Mouse (Mus musculus): ENCODE data around the gene Fgl2.

Gene Fgl2

DNA sequence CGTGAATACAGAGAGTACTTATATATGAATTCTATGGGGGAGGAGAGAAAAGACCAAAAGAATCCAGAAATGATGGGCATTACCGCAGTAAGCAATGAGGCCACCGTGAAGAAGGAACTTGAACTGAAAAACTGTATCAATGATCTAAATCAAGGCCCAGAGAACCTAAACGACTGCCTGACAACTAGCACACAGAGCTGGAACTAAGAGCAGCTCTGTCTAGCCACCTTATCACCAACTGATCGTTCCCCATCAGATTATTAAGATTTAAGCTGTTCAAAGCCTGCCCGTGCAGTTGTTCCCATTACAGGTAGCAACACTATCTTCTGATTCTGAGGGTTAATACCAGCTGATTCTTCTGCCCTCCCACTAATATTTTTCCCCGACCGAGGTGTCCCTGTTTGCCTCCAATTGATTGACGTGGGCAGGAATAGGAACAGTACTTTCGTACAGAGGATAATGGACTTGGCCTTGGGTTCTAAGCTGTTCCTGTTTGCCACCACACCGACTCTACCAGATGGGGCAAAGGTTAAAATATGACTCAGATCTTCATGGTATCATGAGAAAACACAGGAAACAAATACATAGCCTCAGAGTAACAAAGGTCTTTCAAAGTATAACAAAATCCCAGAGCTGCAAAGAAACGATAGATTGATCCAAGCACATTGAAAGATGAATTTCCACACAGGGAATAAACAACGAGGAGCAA, 12.0 kb downstream of the Fgl2 start:
- in situ Hi-C loops (cut with MseI, MboI) = no loop called here

DNA sequence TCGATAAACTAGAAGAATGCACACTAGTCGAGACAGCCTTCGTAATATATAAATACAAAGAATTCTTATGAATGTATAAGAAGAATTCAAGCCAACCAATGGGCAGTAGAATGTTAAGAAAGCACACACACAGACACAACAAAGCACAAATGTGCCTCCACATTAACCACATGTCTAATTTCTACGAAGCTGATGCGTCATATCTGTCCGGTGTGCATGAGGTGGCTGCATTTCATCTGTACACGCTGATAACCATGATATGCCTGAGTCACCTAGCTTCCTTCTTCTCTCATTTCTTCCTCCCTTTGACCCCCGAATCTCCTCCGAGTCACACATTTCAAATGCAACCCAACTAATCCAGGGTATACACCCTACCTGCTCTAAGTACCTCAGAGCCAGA, 12.5 kb downstream of the Fgl2 start:
- in situ Hi-C loops (cut with MseI, MboI) = no loop called here

DNA sequence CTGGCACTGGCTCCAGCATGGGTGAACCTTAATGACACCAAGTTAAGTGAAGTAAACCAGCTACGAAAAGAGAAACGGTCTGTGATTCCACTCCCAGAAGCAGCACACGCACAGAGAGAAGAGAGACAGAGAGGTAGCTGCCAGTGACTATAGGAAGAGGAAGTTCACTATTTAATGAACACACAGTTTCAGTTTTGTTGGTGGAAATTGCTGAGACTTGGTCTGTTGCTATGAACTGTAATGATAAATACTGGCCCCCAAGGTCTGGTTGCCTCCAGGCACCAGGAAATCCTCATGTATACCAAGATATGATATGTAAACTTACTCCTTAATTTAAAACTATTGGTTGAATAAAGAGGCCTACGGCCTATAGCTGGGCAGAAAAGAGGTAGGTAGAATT, 14.0 kb downstream of the Fgl2 start:
- in situ Hi-C loops (cut with MseI, MboI) = no loop called here

DNA sequence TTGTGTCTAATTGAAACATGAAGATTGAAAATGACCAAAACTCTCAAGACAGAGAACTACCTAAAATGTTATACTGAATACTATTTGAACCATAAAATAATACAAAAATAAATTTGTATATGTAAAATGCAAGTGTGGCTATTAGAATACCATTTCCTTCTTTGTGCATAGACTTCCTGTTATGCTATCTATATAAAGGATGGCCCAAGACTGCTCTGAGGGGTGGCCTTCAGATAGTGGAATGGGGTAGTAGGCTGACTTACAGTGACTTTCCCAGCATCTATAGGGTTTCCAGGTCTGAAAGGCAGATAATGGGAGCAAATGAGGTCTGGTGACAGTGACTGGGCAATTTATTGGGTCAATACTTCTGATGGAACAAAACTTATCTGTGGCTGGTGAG, 14.9 kb downstream of the Fgl2 start:
- in situ Hi-C loops (cut with MseI, MboI) = no loop called here

- in situ Hi-C loops (cut with MseI, MboI) = no loop called here
Observed at GRCm38 (mm10) chr5:21388855-21389254, 16.4 kb downstream of the Fgl2 start.

GRCm38 (mm10) chr5:21391616-21392384, 19.4 kb downstream of the Fgl2 start:
- in situ Hi-C loops (cut with MseI, MboI) = no loop called here

DNA sequence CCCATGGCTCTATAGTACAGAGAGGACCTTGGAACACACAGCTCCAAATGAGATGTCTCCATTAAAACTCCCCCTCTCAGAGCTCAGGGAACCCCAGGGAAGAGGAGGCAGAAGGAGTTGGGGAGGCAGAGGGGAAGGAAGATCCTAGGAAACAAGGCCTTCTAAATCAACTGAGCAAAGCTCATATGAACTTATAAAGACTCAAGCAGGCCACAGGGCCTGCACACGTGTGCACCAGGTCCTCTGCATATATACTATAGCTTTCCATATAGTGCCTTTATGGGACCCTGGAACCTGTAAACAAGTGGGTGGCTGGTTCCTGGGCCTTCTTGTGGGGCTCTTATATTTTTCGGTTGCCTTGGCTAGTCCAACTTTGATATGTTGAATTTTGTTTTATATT, 22.1 kb downstream of the Fgl2 start:
- in situ Hi-C loops (cut with MseI, MboI) = no loop called here

DNA sequence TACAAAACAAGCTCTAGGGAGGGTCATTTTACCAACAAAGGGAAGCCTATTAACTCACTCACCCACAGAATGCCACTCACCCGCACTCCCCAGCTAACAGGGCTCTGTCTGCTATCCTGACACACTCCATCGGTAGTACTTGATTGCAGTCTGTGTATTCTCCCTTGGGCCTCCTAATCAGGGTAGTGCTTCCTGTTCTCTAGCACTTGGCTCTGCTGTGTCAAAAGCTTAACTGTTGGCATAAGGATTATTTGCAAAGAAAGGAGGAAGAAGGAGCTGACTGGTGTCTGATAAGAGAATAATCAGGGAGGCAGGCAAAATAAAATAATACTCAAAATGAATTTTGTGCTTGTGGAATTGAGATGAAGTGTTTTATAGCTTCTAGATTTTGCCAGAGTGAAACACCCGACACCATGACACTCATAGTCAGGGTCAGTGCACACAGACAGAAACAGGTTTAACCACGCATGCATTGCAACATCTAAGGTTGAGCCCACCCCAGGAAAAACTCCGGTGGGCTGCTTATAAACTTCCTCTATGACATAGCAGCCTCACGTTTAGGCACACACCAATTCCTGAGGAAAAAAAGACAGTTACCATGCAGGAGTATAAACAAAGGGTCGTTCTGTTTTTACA, 22.9 kb downstream of the Fgl2 start:
- in situ Hi-C loops (cut with MseI, MboI) = no loop called here

DNA sequence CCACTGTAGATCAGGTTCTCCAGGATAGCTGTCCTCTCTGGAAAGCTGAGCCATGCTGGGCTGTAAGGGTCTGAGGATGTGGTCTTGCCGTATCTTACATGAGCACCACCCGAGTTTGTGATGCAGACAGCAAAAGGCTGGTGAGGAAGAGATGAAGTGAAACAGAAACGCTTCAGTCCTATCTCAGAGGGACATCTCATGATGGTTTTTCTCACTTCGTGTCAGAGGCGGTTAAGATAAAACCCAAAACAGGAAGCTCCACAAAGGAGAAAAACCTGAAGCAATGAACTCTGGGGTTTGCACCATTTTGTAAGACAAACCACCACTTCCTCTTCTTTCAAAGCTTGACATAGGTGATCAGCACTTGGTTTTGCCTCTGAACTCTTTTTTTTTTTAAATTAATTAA, 38.8 kb downstream of the Fgl2 start:
- in situ Hi-C loops (cut with MseI, MboI) = no loop called here

DNA sequence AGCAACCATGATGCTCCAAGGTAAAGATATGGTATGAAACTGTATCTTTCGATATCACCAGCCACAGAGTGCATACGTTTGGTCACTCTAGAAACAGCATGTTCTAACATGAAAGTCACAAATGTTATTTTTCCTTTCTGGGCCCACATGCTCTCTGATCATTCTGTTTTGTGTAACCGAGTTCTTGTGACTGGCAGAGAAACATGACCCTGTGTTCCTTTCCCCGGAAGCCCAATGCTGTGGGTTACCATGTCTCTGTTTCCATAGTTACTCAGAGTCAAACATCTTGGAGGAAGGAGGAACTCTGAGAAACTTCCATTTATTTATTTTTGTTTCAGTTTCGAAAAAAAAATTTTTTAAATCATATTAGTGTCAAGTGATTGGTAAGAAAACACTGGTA, 39.6 kb downstream of the Fgl2 start:
- in situ Hi-C loops (cut with MseI, MboI) = no loop called here

DNA sequence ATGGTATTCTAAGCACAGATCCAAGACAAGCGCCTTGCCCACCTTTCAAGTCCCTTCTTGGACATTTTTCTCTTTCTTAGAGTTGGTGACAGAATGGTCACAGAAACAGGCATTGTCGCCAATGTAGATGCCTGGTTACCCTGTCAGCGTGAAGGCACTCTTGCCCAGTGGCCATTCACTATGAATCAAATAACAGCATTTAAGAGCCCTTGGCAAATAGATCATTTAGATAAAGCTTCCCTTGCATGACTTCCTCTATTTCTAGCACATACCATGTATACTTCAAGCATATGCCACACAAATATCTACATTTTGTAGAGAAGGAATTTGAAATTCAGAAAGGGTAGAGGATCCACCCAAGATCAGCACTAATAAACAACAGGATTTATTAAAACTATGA, 40.9 kb downstream of the Fgl2 start:
- in situ Hi-C loops (cut with MseI, MboI) = no loop called here

DNA sequence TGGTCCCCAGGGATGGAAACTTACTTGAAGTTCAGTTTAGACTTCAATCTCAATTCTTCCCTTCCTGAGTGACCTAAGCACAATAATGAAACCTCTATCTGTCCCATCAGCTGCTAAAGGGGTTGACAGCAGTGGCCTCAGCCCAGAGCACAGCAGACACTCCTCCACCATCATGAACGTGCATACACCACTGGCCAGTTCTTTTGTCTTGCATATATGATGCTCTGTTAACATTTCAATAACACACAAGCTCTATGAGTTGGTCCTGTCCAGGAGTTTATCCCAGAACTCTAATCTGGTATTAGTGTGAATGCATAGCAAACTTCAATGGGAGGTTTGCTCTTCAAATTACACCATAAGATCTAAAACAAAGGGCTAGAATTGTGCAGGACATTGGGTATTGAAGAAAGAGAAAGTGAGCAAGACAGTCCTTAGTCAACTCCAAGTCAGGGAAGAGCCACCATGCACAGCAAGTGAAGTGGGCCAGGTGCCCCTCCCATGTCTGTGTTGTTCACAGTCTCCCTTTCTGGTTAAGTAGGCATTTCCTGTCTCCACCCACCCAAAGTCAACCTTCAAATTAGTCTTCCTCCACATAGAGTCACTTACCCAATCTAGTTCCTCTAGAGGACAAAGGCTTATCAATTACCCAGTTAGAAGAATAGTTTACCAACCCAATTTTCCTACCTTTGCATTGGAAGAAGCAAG, 41.8 kb downstream of the Fgl2 start:
- in situ Hi-C loops (cut with MseI, MboI) = no loop called here

GRCm38 (mm10) chr5:21418613-21419012, 46.2 kb downstream of the Fgl2 start:
- in situ Hi-C loops (cut with MseI, MboI) = no loop called here

DNA sequence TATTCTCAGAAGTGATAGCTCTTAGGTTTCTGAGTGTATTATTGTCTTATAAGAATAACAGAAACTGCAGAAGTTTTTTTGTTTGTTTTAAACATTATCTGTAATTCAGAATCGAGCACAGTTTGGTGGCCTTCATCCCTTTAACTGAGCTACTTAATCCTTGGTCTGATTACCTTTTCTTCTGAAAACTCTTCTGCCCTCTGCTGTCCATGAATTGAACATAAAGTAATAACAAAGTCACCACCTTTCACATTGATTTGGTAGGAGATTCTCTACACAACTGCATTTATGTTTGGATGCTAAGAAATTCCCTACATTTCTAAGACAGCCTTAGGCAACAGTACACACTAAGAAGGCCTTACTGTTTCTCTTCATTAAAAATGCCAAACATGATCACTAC, 48.2 kb downstream of the Fgl2 start:
- in situ Hi-C loops (cut with MseI, MboI) = loop anchor here in 1 of 2 experiments (10.0 kb wide), 1 partner anchor 156 kb away; no protein-coding TSS in a partner anchor

DNA sequence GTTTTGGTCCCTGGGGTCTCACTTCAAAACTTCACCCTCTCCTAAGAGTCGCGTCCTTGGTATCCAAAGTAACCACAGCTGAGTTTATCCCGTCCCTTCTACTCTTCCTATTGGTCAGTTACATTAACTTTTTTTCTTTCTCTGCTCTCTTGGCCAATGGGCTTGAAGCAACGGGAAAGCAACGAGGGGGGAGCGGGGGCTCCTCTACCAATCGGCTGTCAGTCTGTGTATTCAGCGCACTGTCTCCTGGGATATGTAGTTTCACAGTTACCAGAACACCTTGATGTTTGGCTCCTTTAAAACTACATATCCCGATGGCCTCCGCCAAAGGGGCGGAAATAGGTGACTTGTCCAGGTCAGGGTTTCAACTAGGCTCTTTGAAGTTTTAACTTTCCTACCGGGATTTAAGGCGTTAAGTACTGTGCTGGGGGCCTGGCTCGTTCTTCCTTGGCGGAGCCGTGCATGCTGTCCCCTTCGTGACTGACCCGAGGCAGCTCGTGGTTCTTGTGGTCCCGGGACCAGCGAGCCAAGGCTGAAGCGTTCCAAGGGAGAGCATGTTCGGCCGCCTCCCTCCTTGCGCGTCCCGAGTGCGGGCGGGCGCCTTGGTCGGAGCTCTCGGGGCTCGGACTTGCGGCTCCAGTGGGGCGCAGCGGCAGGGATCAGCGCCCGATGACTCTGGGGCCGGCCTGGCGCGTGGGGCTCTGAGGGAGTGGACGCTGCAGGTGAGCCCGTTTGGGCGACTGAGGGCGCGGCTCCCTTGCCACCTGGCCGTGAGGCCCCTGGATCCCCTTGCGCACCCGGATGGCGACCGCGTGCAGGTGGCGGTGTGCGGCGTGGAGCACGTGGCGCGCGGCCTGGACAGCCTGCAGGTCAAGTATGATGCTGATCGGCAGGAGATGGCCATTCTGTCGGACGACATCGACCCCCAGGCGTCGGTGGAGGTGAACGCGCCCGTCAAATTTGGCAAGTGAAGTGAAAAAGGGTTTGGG, 52.5 kb downstream of the Fgl2 start, which contains the start of the genes Ccdc146 and Fam185a:
TSS of gene Ccdc146 (minus strand) at position 64 of the 989 bp plus-strand sequence.
TSS of gene Fam185a (plus strand) at position 345 of the 989 bp plus-strand sequence.
- in situ Hi-C loops (cut with MseI, MboI) = loop anchor here in 1 of 2 experiments (10.0 kb wide), 1 partner anchor 160 kb away; no protein-coding TSS in a partner anchor

GRCm38 (mm10) chr5:21426666-21427065, 54.2 kb downstream of the Fgl2 start:
- in situ Hi-C loops (cut with MseI, MboI) = loop anchor here in 1 of 2 experiments (10.0 kb wide), 1 partner anchor 162 kb away; no protein-coding TSS in a partner anchor
